Mouse (Mus musculus) WW6 (cell line): Measurements from ENCODE around the gene Acad11.

Experiments
- DNase-seq: peaks from one replicate; pipeline ENCODE4 v3.0.0-alpha.2; 2013; ENCODE audit warnings: low read depth, low spot score

Gene Acad11

GRCm38 (mm10) chr9:104146683-104147082 lies 83.5 kb downstream of the Acad11 start:
- DNase-seq, result no peak

- no peak for DNase-seq
These were observed 85.8 kb downstream of the Acad11 start for GRCm38 (mm10) chr9:104148969-104149368.

GRCm38 (mm10) chr9:104152121-104152520 lies 88.9 kb downstream of the Acad11 start:
- DNase-seq, result no peak

GRCm38 (mm10) chr9:104155100-104155715 lies 92.0 kb downstream of the Acad11 start:
- DNase-seq, result no peak

- DNase-seq, result no peak
These were observed 93.3 kb downstream of the Acad11 start for GRCm38 (mm10) chr9:104156506-104156905.

- no peak for DNase-seq
These were observed 94.1 kb downstream of the Acad11 start for GRCm38 (mm10) chr9:104157291-104157690.

GRCm38 (mm10) chr9:104161117-104161516 lies 97.9 kb downstream of the Acad11 start:
- no peak for DNase-seq

- DNase-seq, result no peak
These were observed 101.0 kb downstream of the Acad11 start for GRCm38 (mm10) chr9:104164194-104164593.

- no peak for DNase-seq
These were observed 102.7 kb downstream of the Acad11 start for GRCm38 (mm10) chr9:104165926-104166325.

- no peak for DNase-seq
These were observed 106.8 kb downstream of the Acad11 start for GRCm38 (mm10) chr9:104169986-104170385.

- no peak for DNase-seq
These were observed 108.5 kb downstream of the Acad11 start for GRCm38 (mm10) chr9:104171651-104172050.

- no peak for DNase-seq
These were observed 109.2 kb downstream of the Acad11 start for GRCm38 (mm10) chr9:104172342-104172741.
